Mouse (Mus musculus) testis, adult 2 months (tissue): ENCODE data around the gene Cpeb2.

Experiments used
- CTCF ChIP-seq: fragments of 200-500 bp; IDR thresholded peaks from 2 replicates; pipeline ENCODE4 v1.5.1; 2012; ENCODE audit warnings: low read depth, mild to moderate bottlenecking, inconsistent platforms, low read length, moderate library complexity; ENCODE audit not compliant: control insufficient read depth, insufficient read depth, insufficient replicate concordance
- POLR2A ChIP-seq: fragments of 200-500 bp; IDR thresholded peaks from 2 replicates; pipeline ENCODE4 v1.6.1; 2012; ENCODE audit warnings: low read depth, mild to moderate bottlenecking, inconsistent platforms, low read length, moderate library complexity; ENCODE audit not compliant: control insufficient read depth

DNA sequence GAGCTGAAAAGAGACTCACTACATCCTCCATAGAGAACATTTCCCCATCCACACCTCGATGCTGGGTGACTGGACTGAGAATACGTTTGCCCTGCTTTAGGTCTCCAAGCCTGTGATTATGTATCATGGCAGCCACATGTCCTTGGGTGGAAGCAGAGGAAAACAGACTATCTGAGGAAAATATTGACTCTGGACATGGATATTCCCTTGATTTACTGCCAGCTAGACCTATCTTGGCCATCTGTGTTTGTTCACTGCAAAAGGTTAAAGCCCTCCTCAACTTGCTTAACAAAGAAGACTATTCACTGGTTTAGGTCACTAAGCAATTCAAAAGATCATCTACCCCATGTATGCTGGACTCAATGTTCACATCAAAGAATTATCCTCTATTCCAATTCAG, 101.5 kb downstream of the Cpeb2 start:
- TF ChIP-seq POLR2A (no peak), CTCF (no peak)
